Mouse (Mus musculus) pancreas, adult 10 weeks (tissue): Measurements from ENCODE around the gene Tmem79. TPM values are rescaled to one million over a fixed set of nuclear protein-coding genes. Genes with fewer than 3 reads are reported as not detected.

Source experiments
- polyA plus RNA-seq: library from polyadenylated mRNA; stranded (reverse); fragments of 350-450 nt; fragmentation: Illumina TruSeq; extraction: RNeasy Lipid Tissue Mini Kit (QIAGEN cat#74804); gene quantifications from one replicate; pipeline ENCODE4 v1.2.3, GENCODE M21; 2015; ENCODE audit warnings: low read depth, low replicate concordance; ENCODE audit not compliant: insufficient read depth

Gene Tmem79
- polyA plus RNA-seq: 0.63 TPM

DNA sequence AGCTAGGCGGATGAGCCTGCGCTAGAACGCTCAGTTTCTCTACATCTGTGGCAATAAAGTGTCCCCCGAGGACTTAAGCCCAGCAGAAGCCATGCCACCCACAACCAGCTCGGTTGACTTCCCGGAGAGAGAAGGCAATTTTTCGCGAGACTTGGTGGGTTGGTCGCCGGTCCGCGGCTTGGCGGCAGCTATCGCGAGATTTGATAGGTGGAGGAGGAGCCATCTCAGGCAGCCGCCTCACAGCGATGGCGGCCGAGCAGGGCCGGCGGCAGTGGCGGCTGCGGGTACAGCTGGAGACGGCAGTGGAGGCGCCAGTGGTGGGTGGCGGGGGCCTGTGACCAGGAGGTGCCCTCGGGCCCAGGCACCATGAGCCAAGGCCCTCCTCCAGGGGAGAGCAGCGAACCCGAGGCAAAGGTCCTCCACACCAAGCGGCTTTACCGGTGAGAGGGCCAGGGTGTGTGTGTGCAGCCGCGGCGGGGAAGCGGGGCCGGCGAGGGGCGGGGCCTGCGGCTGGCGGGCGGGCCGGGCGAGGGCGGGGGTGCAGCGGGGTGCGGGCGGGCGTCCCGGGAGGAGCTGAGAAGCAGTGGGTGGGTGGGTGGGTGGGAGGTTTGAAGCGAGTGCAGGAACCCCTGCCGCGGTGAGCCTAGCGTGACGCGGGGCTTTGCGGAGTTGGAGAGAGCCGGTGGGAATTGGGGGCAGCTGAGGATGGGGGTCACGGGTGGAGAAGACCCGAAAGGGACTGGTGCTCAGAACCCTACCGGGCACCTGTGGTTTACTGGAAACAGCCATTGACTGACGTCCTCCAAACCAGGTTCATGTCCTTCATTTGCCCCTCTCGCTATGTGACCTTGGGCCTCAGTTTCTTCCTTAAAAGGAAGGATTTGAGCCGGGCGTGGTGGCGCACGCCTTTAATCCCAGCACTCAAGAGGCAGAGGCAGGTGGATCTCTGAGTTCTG, at the start of gene Tmem79, which contains the start of gene Smg5:
Gene Tmem79 (minus strand): TSS at position 91 of the 956 bp plus-strand sequence.
Gene Smg5 (plus strand): TSS at position 203 of the 956 bp plus-strand sequence.

GRCm38 (mm10) chr3:88384364-88384763, 48.4 kb upstream of the Tmem79 start, which contains the start of gene Bglap:
Gene Bglap, minus strand, starts transcription at chr3:88384464.

DNA sequence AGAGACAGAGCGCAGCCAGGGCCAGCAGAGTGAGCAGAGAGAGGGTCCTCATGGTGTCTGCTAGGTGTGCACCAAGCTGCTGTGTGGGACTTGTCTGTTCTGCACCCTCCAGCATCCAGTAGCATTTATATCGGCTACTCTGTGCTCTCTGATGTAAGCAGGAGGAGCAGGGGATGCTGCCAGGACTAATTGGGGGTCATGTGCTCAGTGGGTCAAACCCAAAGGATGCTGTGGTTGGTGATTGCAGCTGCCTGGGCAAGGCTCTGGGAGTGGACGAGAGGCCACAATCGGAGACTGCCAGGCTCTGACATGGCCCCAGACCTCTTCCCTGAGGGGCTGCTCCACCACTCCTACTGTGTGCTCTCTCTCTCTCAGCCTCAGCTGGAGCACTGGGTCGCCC, 42.7 kb upstream of the Tmem79 start, which contains the start of gene Bglap2:
Gene Bglap2 (minus strand): TSS at position 101 of the 400 bp plus-strand sequence.

GRCm38 (mm10) chr3:88372643-88373042, 36.7 kb upstream of the Tmem79 start, which contains the start of gene Bglap3:
Gene Bglap3, minus strand, starts transcription at chr3:88372743.

DNA sequence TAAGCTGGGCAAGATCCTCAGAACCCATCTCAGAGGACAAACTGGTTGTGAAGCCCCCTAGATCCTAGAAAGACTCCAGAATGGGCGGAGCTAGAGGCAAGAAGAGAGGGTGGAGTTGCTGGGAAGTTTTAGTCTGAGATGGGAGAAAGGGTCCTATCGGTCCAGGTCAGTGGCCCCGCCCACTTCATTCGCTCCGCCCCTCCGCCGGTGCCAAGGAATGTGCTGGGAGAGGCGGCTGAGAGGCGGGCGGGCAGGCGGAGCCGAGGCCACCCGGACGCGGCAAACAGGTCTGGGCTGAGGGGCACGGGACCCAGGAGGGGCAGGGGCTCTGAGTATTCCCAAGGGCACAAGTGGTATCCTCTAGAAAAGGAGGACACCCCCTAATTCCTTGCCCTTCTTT, 28.4 kb upstream of the Tmem79 start, which contains the start of gene Paqr6:
Gene Paqr6 (plus strand): TSS at position 248 of the 400 bp plus-strand sequence.

DNA sequence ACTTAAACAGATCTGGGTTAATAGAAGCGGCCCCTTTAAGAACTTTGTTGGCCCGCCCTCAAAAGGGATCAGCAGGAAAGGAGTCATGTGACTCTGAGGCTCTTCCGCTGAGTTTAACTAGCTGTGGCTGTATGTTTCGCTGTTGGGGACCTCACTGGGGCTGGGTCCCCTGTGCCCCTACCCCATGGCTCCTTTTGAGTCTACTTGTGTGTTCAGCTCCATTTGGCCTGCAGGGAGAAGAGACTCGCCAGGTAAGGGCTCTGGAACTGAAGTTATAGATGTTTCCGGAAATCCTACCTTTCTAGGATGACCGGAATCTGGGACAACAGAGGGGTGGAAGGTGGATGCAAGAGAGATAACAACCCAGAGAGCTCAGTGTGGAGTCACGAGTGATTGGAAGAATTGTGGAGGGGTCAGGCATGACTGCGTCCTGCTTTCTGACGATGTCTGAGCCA, 11.0 kb downstream of the Tmem79 start, which contains the start of gene Glmp:
Gene Glmp (plus strand): TSS at position 73 of the 455 bp plus-strand sequence.

GRCm38 (mm10) chr3:88296561-88297318, 39.2 kb downstream of the Tmem79 start, which contains the start of the genes Tsacc and Cct3:
Gene Tsacc, minus strand, starts transcription at chr3:88296999.
Gene Cct3, plus strand, starts transcription at chr3:88297116.

DNA sequence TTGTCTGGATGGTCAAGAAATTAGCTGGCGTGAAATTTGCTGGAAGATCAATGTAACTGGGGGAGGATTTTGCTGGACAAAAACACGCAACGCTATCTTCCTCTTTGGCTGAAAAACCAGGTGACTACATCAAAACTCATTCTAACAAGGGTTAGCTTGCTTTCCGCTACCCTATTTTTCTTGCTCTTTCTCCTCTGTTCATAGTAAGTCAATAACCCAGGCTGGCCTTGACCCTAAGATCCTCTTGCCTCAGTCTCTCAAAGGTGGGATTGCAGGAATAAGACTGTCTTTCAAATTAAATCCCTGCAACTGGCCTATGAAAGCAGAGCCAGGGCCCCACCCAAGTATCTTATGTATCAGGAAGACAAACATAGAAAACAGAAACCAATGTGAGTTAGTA, 48.8 kb downstream of the Tmem79 start, which contains the start of gene Gm38392:
Gene Gm38392 (minus strand): TSS at position 101 of the 400 bp plus-strand sequence.

Other genes with a start within 250 kb of the Tmem79 start
- 22.1 TPM for gene Mef2d, start 193.8 kb downstream of the Tmem79 start, polyA plus RNA-seq
- gene Rhbg, start 81.4 kb downstream of the Tmem79 start, polyA plus RNA-seq: not detected
- gene Gm38392, start 48.9 kb downstream of the Tmem79 start, polyA plus RNA-seq: not detected
- 6.5 TPM for gene Tsacc, start 39.1 kb downstream of the Tmem79 start, polyA plus RNA-seq
- gene Cct3, start 39.0 kb downstream of the Tmem79 start, polyA plus RNA-seq: 53.2 TPM
- gene Glmp, start 11.1 kb downstream of the Tmem79 start, polyA plus RNA-seq: 33.7 TPM
- 19.8 TPM for gene Smg5, start 112 bp upstream of the Tmem79 start, polyA plus RNA-seq
- 3.1 TPM for gene Paqr6, start 28.4 kb upstream of the Tmem79 start, polyA plus RNA-seq
- gene Bglap3, start 36.6 kb upstream of the Tmem79 start, polyA plus RNA-seq: 24.3 TPM
- gene Bglap2, start 42.6 kb upstream of the Tmem79 start, polyA plus RNA-seq: not detected
- gene Bglap, start 48.3 kb upstream of the Tmem79 start, polyA plus RNA-seq: not detected
- gene Pmf1, start 74.2 kb upstream of the Tmem79 start, polyA plus RNA-seq: 2.7 TPM
- 5.0 TPM for gene Slc25a44, start 89.0 kb upstream of the Tmem79 start, polyA plus RNA-seq
- 8.8 TPM for gene Sema4a, start 125.0 kb upstream of the Tmem79 start, polyA plus RNA-seq
- 18.2 TPM for gene Lmna, start 173.8 kb upstream of the Tmem79 start, polyA plus RNA-seq
- gene Mex3a, start 196.2 kb upstream of the Tmem79 start, polyA plus RNA-seq: 0.13 TPM
- gene Rab25, start 212.2 kb upstream of the Tmem79 start, polyA plus RNA-seq: 9.4 TPM
- gene Lamtor2, start 216.9 kb upstream of the Tmem79 start, polyA plus RNA-seq: 43.4 TPM
- gene Ubqln4, start 217.6 kb upstream of the Tmem79 start, polyA plus RNA-seq: 17.2 TPM
- gene Ssr2, start 239.7 kb upstream of the Tmem79 start, polyA plus RNA-seq: 80.4 TPM